Comparison of ENCODE assay signal across 8 mouse cellular contexts in the genomic region with DNA sequence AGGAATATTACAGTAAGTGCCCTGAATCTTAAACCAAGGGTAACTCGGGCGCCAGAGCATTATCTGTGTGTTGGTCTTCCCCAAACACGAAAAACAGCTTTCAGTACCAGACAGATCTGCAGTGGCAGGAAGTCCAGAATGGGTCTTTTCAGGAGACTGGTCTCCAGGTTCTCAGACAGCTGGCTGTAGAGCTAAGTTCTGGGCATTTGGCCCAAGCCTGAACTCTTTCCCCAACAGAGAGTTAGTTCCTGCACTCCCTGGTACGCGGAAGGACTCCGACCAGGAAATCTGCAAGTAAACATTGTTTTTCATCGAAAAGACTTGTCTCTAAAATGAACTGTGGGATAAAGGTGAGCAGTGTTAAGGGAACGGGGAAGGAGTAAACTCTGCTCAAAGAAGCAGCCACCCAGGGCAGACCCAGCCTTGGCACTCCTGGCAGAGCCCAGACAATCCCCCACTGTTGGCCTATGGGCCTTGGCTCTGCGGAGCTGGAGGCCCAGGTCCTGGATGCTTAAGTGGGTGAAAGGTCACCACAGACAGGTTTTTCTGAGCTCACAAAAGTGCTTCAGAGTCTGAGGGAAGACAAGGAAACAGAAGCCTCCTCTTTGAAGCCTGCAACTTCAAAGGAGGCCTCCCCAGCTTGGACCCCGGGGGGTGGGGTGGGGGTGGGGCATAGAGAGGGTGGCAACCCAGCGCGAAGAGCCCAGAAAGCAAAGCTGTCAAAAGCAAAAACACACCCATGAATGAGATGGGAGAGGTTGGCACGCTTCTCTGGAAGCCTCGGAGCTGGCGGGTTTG. TPM values are rescaled to one million over a fixed set of nuclear protein-coding genes. Genes with fewer than 3 reads are reported as not detected.
A peak's percentile ranks its signal among the peaks of the same experiment; 100 is the strongest.
DNase-seq lines count a peak whose midpoint lies in the region; ATAC-seq lines count a peak whose summit lies in the region.

No protein-coding gene starts in this region.

- WGBS in intestine, embryonic 15.5 days, result 12% methylated on average over 15 of the region's 15 CpGs
- WGBS in limb, embryonic 10.5 days, result 21% methylated on average over 15 of the region's 15 CpGs
- 29% methylated on average over 15 of the region's 15 CpGs for WGBS in midbrain, embryonic 14.5 days

- no peaks in the 10 kb centered on the region for H3K9me3 ChIP-seq in megakaryocyte, embryonic 14.5 days
- no peaks in the 10 kb centered on the region for H3K9me3 ChIP-seq in intestine, embryonic 15.5 days
- H3K9me3 ChIP-seq in limb, embryonic 10.5 days (replicated peaks), result no peaks in the 10 kb centered on the region
- no peaks in the 10 kb centered on the region for H3K9me3 ChIP-seq in midbrain, embryonic 14.5 days (ENCODE audit: control insufficient read depth, low read length)

- peak; percentile 37 to 42 for DNase-seq in cerebellum, postnatal 14 days
- DNase-seq in gonadal fat pad, adult 2 months (ENCODE audit: low read depth), result peak; percentile 70
- DNase-seq in limb, embryonic 10.5 days (ENCODE audit: low spot score), result peak; percentile 50
- DNase-seq in midbrain, embryonic 14.5 days, result peak; percentile 44
- peak; percentile 54 for DNase-seq in yolk sac, embryonic 10.5 days (ENCODE audit: low spot score)

- no peaks in the 10 kb centered on the region for H3K27me3 ChIP-seq in megakaryocyte, embryonic 14.5 days (replicated peaks)
- no peaks in the 10 kb centered on the region for H3K27me3 ChIP-seq in intestine, embryonic 15.5 days (replicated peaks)
- H3K27me3 ChIP-seq in limb, embryonic 10.5 days (ENCODE audit: low read depth, poor library complexity, severe bottlenecking), result no peaks in the 10 kb centered on the region
- H3K27me3 ChIP-seq in midbrain, embryonic 14.5 days (ENCODE audit: control insufficient read depth, insufficient read depth, low read length), result no peaks in the 10 kb centered on the region

- peak overlapping the region; percentile 38 for H3K4me3 ChIP-seq in megakaryocyte, embryonic 14.5 days (replicated peaks)
- H3K4me3 ChIP-seq in intestine, embryonic 15.5 days (replicated peaks), result no peak overlapping the region
- H3K4me3 ChIP-seq in limb, embryonic 10.5 days, result peak overlapping the region; percentile 17; the same call in 1 of the 2 replicates
- peak overlapping the region; percentile 91; the same call in 1 of the 2 replicates for H3K4me3 ChIP-seq in midbrain, embryonic 14.5 days (replicated peaks; ENCODE audit: low read depth, low read length)

- H3K4me1 ChIP-seq in megakaryocyte, embryonic 14.5 days, result peaks cover 59% of the 10 kb centered on the region
- peaks cover 33% of the 10 kb centered on the region for H3K4me1 ChIP-seq in intestine, embryonic 15.5 days (replicated peaks)
- H3K4me1 ChIP-seq in limb, embryonic 10.5 days, result peaks cover 49% of the 10 kb centered on the region
- peaks cover 28% of the 10 kb centered on the region for H3K4me1 ChIP-seq in midbrain, embryonic 14.5 days (ENCODE audit: control insufficient read depth, insufficient read depth, low read length)

- ATAC-seq in megakaryocyte, adult 5-6 weeks (ENCODE audit: poor library complexity, severe bottlenecking), result no peak
- ATAC-seq in intestine, embryonic 15.5 days, result peak; percentile 18
- ATAC-seq in midbrain, embryonic 14.5 days (ENCODE audit: low FRiP score, low TSS enrichment), result no peak

- H3K9ac ChIP-seq in intestine, embryonic 15.5 days, result no peak overlapping the region
- H3K9ac ChIP-seq in midbrain, embryonic 14.5 days (replicated peaks; ENCODE audit: low read length), result no peak overlapping the region; the same call in 1 of the 2 replicates

- peak overlapping the region; percentile 84 for H3K4me2 ChIP-seq in intestine, embryonic 15.5 days (replicated peaks)
- peak overlapping the region; percentile 88 for H3K4me2 ChIP-seq in midbrain, embryonic 14.5 days (ENCODE audit: low read length)

- peak overlapping the region; percentile 92 for H3K27ac ChIP-seq in intestine, embryonic 15.5 days
- H3K27ac ChIP-seq in limb, embryonic 10.5 days, result peak overlapping the region; percentile 67
- peak overlapping the region; percentile 28; the same call in 1 of the 2 replicates for H3K27ac ChIP-seq in midbrain, embryonic 14.5 days (replicated peaks; ENCODE audit: low read depth, low read length)

- H3K36me3 ChIP-seq in megakaryocyte, embryonic 14.5 days (replicated peaks; ENCODE audit: low read length), result peaks cover 15% of the 10 kb centered on the region
- no peaks in the 10 kb centered on the region for H3K36me3 ChIP-seq in intestine, embryonic 15.5 days
- no peaks in the 10 kb centered on the region for H3K36me3 ChIP-seq in limb, embryonic 10.5 days
- no peaks in the 10 kb centered on the region for H3K36me3 ChIP-seq in midbrain, embryonic 14.5 days (ENCODE audit: control insufficient read depth, insufficient read depth, low read length)

RNA-seq across cellular contexts. Expression of a gene that starts 3.7 kb away (rescaled TPM):
- 146 and 207 TPM in 2 replicates for polyA plus RNA-seq in megakaryocyte, embryonic 14.5 days (2012; ENCODE audit: insufficient read depth, low replicate concordance)
- 107 and 120 TPM in 2 replicates for total RNA-seq in megakaryocyte, adult 5-6 weeks (2015)
- 55.4 and 60.5 TPM in 2 replicates for total RNA-seq in megakaryocyte, adult 5-6 weeks (2017)
- 225 and 240 TPM in 2 replicates for polyA plus RNA-seq in gonadal fat pad, adult 2 months (2012; rRNA removed)
- polyA plus RNA-seq in intestine, embryonic 15.5 days (2015; fragmentation: Nextera tagmentation; extraction: Ambion mirVana), result 32.2 and 32.4 TPM in 2 replicates
- 14.7 and 16.7 TPM in 2 replicates for polyA plus RNA-seq in limb, embryonic 10.5 days (2016; fragmentation: Nextera tagmentation; extraction: Ambion mirVana)
- 111 and 116 TPM in 2 replicates for polyA plus RNA-seq in midbrain, embryonic 14.5 days (2014; fragmentation: Nextera tagmentation; extraction: Ambion mirVana)

Comparison
In these comparisons a context has a peak if more than half of its experiments do, and no peak if none do; other contexts are left out.
1. H3K27ac ChIP-seq: peak in every context shown above with its lines; median percentile 92 in intestine, embryonic 15.5 days; 67 in limb, embryonic 10.5 days; 28 in midbrain, embryonic 14.5 days.